Mouse (Mus musculus) lung, embryonic 15.5 days (tissue): ENCODE measurements around the gene Tpst2. TPM values are rescaled to one million over a fixed set of nuclear protein-coding genes. Genes with fewer than 3 reads are reported as not detected.

Source experiments
- ATAC-seq: fragments of 200-750 bp; cut with Nextera tagmentation; 2 replicates; pipeline ENCODE4 v1.8.0; 2017; ENCODE audit warnings: moderate number of reproducible peaks, borderline replicate concordance; ENCODE audit not compliant: low FRiP score, low TSS enrichment; ENCODE audit errors: extremely low read depth
- H3K27ac ChIP-seq: fragments of 300-500 bp; sonication (generic); 2 replicates; pipeline ENCODE4 v1.5.1; 2015; ENCODE audit warnings: moderate library complexity, mild to moderate bottlenecking, inconsistent platforms
- H3K27me3 ChIP-seq: fragments of 300-500 bp; sonication (generic); 2 replicates; pipeline ENCODE4 v1.6.1; 2015; ENCODE audit warnings: inconsistent platforms
- H3K36me3 ChIP-seq: fragments of 300-500 bp; sonication (generic); 2 replicates; pipeline ENCODE4 v1.6.1; 2015; ENCODE audit warnings: inconsistent platforms
- H3K4me1 ChIP-seq: fragments of 300-500 bp; sonication (generic); 2 replicates; pipeline ENCODE4 v1.6.1; 2015; ENCODE audit warnings: inconsistent platforms
- H3K4me2 ChIP-seq: fragments of 300-500 bp; sonication (generic); 2 replicates; pipeline ENCODE4 v1.6.1; 2015; ENCODE audit warnings: inconsistent platforms, mild to moderate bottlenecking, moderate library complexity
- H3K4me3 ChIP-seq: fragments of 300-500 bp; sonication (generic); 2 replicates; pipeline ENCODE4 v1.5.1; 2015; ENCODE audit warnings: mild to moderate bottlenecking, inconsistent platforms
- H3K9ac ChIP-seq: fragments of 300-500 bp; sonication (generic); 2 replicates; pipeline ENCODE4 v1.6.1; 2015; ENCODE audit warnings: inconsistent platforms
- H3K9me3 ChIP-seq: fragments of 300-500 bp; sonication (generic); 2 replicates; pipeline ENCODE4 v1.6.1; 2016; ENCODE audit warnings: inconsistent platforms
- WGBS: fragments of 180-500 bp; shearing (Covaris S2); methylation state at CpG from one replicate; pipeline ENCODE4 v1.1.7; 2015; 5-methylcytosine and 5-hydroxymethylcytosine counted together
- polyA plus RNA-seq: library from polyadenylated mRNA; unstranded; fragments of >200 nt; fragmentation: Nextera tagmentation; extraction: Ambion mirVana; gene quantifications from 2 replicates; pipeline ENCODE4 v1.2.1, GENCODE M21; 2015

The Tpst2 gene
- polyA plus RNA-seq, 1 experiment from 2014 or later, result 61.0 TPM

GRCm38 (mm10) chr5:112284203-112284582 is 7.7 kb downstream of the Tpst2 start:
- Histone ChIP-seq H3K4me3 (no peak overlapping the region), H3K4me1 (peaks cover 68% of the 10 kb centered on the region), H3K27me3 (no peaks in the 10 kb centered on the region), H3K36me3 (no peaks in the 10 kb centered on the region), H3K27ac (peak overlapping the region; percentile 83), H3K4me2 (no peak overlapping the region), H3K9ac (no peak overlapping the region), H3K9me3 (no peaks in the 10 kb centered on the region)
- no peak for ATAC-seq
- 65% methylated on average over 7 of the region's 7 CpGs for WGBS

- H3K4me3 ChIP-seq, result no peak overlapping the region
- 0 out of 2 replicates have a peak overlapping the region, but pooled peaks have one; percentile 3 for H3K27ac ChIP-seq
- H3K4me1 ChIP-seq, result peaks cover 68% of the 10 kb centered on the region
- no peaks in the 10 kb centered on the region for H3K9me3 ChIP-seq
- no peaks in the 10 kb centered on the region for H3K36me3 ChIP-seq
- no peak overlapping the region for H3K4me2 ChIP-seq
- H3K9ac ChIP-seq, result no peak overlapping the region
- 84% methylated on average over 7 of the region's 7 CpGs for WGBS
- ATAC-seq, result no peak
- no peaks in the 10 kb centered on the region for H3K27me3 ChIP-seq
Measured at GRCm38 (mm10) chr5:112285548-112286085, 9.1 kb downstream of the Tpst2 start.

- Histone ChIP-seq H3K9ac (no peak overlapping the region), H3K27me3 (no peaks in the 10 kb centered on the region), H3K4me3 (no peak overlapping the region), H3K4me2 (no peak overlapping the region), H3K36me3 (no peaks in the 10 kb centered on the region), H3K27ac (no peak overlapping the region), H3K9me3 (no peaks in the 10 kb centered on the region), H3K4me1 (peaks cover 58% of the 10 kb centered on the region)
- 51% methylated on average over 2 of the region's 2 CpGs for WGBS
- ATAC-seq, result no peak
Measured at GRCm38 (mm10) chr5:112286608-112286983, 10.1 kb downstream of the Tpst2 start.

GRCm38 (mm10) chr5:112286984-112287641 is 10.6 kb downstream of the Tpst2 start:
- Histone ChIP-seq H3K4me2 (no peak overlapping the region), H3K27me3 (no peaks in the 10 kb centered on the region), H3K9ac (no peak overlapping the region), H3K4me1 (peaks cover 53% of the 10 kb centered on the region), H3K9me3 (no peaks in the 10 kb centered on the region), H3K4me3 (no peak overlapping the region), H3K27ac (no peak overlapping the region; the same call in 1 of the 2 replicates), H3K36me3 (no peaks in the 10 kb centered on the region)
- no peak for ATAC-seq
- 67% methylated on average over 11 of the region's 11 CpGs for WGBS

GRCm38 (mm10) chr5:112287652-112288051 is 11.2 kb downstream of the Tpst2 start:
- Histone ChIP-seq H3K27me3 (no peaks in the 10 kb centered on the region), H3K9me3 (no peaks in the 10 kb centered on the region), H3K4me1 (peaks cover 48% of the 10 kb centered on the region), H3K9ac (no peak overlapping the region), H3K27ac (peak overlapping the region; percentile 1; the same call in 1 of the 2 replicates), H3K4me3 (no peak overlapping the region), H3K36me3 (no peaks in the 10 kb centered on the region), H3K4me2 (no peak overlapping the region)
- no peak for ATAC-seq
- WGBS, result 84% methylated on average over 2 of the region's 2 CpGs

- Histone ChIP-seq H3K36me3 (no peaks in the 10 kb centered on the region), H3K9ac (no peak overlapping the region), H3K4me2 (peak overlapping the region; percentile 41), H3K9me3 (no peaks in the 10 kb centered on the region), H3K27me3 (no peaks in the 10 kb centered on the region), H3K4me3 (peak overlapping the region; percentile 15; the same call in 1 of the 2 replicates), H3K27ac (peak overlapping the region; percentile 41; the same call in 1 of the 2 replicates), H3K4me1 (peaks cover 45% of the 10 kb centered on the region)
- ATAC-seq, result no peak
- WGBS, result 76% methylated on average over 9 of the region's 9 CpGs
Measured at GRCm38 (mm10) chr5:112288193-112289141, 12.0 kb downstream of the Tpst2 start.

GRCm38 (mm10) chr5:112289236-112289635 is 12.7 kb downstream of the Tpst2 start:
- Histone ChIP-seq H3K9ac (no peak overlapping the region), H3K4me2 (peak overlapping the region; percentile 41), H3K27me3 (no peaks in the 10 kb centered on the region), H3K9me3 (no peaks in the 10 kb centered on the region), H3K27ac (peak overlapping the region; percentile 41; the same call in 1 of the 2 replicates), H3K4me3 (peak overlapping the region; percentile 15), H3K4me1 (peaks cover 38% of the 10 kb centered on the region), H3K36me3 (no peaks in the 10 kb centered on the region)
- ATAC-seq, result no peak
- WGBS, result 26% methylated on average over 8 of the region's 8 CpGs

- H3K9me3 ChIP-seq, result no peaks in the 10 kb centered on the region
- ATAC-seq, result no peak
- 72% methylated on average over 16 of the region's 16 CpGs for WGBS
- H3K4me3 ChIP-seq, result peak overlapping the region; percentile 15; the same call in 1 of the 2 replicates
- H3K27ac ChIP-seq, result no peak overlapping the region; the same call in 1 of the 2 replicates
- no peaks in the 10 kb centered on the region for H3K27me3 ChIP-seq
- no peaks in the 10 kb centered on the region for H3K36me3 ChIP-seq
- H3K4me1 ChIP-seq, result peaks cover 34% of the 10 kb centered on the region
- H3K4me2 ChIP-seq, result peak overlapping the region; percentile 41
- no peak overlapping the region for H3K9ac ChIP-seq
Measured at GRCm38 (mm10) chr5:112289819-112290535, 13.5 kb downstream of the Tpst2 start.

- 81% methylated on average over 8 of the region's 8 CpGs for WGBS
- Histone ChIP-seq H3K4me2 (no peak overlapping the region), H3K9ac (no peak overlapping the region), H3K9me3 (no peaks in the 10 kb centered on the region), H3K4me3 (no peak overlapping the region), H3K27me3 (no peaks in the 10 kb centered on the region), H3K4me1 (peaks cover 36% of the 10 kb centered on the region), H3K27ac (no peak overlapping the region; the same call in 1 of the 2 replicates), H3K36me3 (no peaks in the 10 kb centered on the region)
- ATAC-seq, result no peak
Measured at GRCm38 (mm10) chr5:112290536-112290880, 14.0 kb downstream of the Tpst2 start.

GRCm38 (mm10) chr5:112291866-112292265 is 15.4 kb downstream of the Tpst2 start:
- no peak for ATAC-seq
- H3K9me3 ChIP-seq, result no peaks in the 10 kb centered on the region
- H3K9ac ChIP-seq, result no peak overlapping the region
- no peak overlapping the region for H3K4me3 ChIP-seq
- H3K36me3 ChIP-seq, result no peaks in the 10 kb centered on the region
- H3K27me3 ChIP-seq, result no peaks in the 10 kb centered on the region
- no peak overlapping the region for H3K4me2 ChIP-seq
- peaks cover 40% of the 10 kb centered on the region for H3K4me1 ChIP-seq
- H3K27ac ChIP-seq, result no peak overlapping the region
- 86% methylated on average over 5 of the region's 5 CpGs for WGBS

- H3K27me3 ChIP-seq, result no peaks in the 10 kb centered on the region
- no peak overlapping the region for H3K27ac ChIP-seq
- 79% methylated on average over 17 of the region's 17 CpGs for WGBS
- H3K9me3 ChIP-seq, result no peaks in the 10 kb centered on the region
- peaks cover 44% of the 10 kb centered on the region for H3K4me1 ChIP-seq
- ATAC-seq, result no peak
- no peak overlapping the region for H3K4me2 ChIP-seq
- no peak overlapping the region for H3K4me3 ChIP-seq
- no peak overlapping the region for H3K9ac ChIP-seq
- no peaks in the 10 kb centered on the region for H3K36me3 ChIP-seq
Measured at GRCm38 (mm10) chr5:112292343-112292980, 16.0 kb downstream of the Tpst2 start.
